Mouse (Mus musculus) heart, postnatal 0 days (tissue): ENCODE measurements at regions not wholly inside any gene's neighbourhood (a gene's known extent, or its start where the extent isn't known, plus 50 kb on each side); places are given as distances from the start of the nearest gene placed in this dataset.

Experiments used
- CTCF ChIP-seq: IDR thresholded peaks from 2 replicates; pipeline ENCODE4 v1.5.1; 2016; ENCODE audit warnings: antibody characterized with exemption, control low read depth, low read depth
- EP300 ChIP-seq: IDR thresholded peaks from 2 replicates; pipeline ENCODE4 v1.6.1; 2016; ENCODE audit warnings: antibody characterized with exemption, low read depth

DNA sequence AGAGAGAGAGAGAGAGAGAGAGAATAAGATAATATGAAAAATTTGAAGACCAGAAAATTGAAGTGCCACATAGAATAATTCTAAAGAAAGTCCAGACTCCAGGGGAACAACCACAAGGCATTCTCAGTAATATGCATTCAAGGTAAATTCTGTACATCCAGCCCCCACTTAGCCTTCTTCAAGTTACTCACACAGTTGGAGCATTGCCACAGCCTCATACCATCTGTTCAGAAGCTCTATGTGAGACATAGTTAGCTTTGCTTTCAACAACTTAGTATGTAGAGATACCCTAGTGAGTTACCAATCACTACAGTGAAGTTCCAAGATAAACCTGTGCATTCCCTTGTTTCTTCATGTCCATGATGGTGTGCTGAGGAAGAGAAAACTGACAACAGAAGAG, 247.6 kb upstream of the Mad2l1 start:
- no peak for TF ChIP-seq CTCF
- no peak for TF ChIP-seq EP300
